Mouse (Mus musculus) brain, embryonic 18.5 days (tissue): ENCODE measurements at regions not wholly inside any gene's neighbourhood (a gene's known extent, or its start where the extent isn't known, plus 50 kb on each side); places are given as distances from the start of the nearest gene placed in this dataset.

Source experiments
- DNase-seq: peaks from one replicate; pipeline ENCODE4 v3.0.0-alpha.2; 2012; ENCODE audit warnings: low read depth, low spot score

- DNase-seq: no peak
Measured at GRCm38 (mm10) chr3:61475018-61475417, 109.3 kb upstream of the B430305J03Rik start.

DNA sequence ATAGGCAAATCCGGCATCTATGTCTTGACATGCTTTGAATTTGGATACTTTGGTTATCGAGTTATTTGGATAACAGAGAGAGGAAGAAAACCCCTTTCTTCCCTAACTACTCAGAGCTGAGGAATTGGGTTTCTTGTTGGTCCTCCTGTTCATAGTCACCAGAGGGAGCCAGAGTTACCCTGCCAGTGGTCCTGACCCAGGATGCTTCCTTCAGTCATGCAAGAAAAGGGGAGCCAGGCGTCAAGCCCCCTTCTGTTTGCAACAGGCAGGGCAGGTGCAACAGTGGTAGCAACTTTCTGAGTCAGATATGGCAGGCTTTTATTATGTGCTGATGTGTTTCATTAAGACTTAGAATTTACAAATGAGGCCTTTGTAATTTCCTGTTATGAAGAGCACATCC lies 101.4 kb upstream of the B430305J03Rik start:
- DNase-seq: no peak

DNA sequence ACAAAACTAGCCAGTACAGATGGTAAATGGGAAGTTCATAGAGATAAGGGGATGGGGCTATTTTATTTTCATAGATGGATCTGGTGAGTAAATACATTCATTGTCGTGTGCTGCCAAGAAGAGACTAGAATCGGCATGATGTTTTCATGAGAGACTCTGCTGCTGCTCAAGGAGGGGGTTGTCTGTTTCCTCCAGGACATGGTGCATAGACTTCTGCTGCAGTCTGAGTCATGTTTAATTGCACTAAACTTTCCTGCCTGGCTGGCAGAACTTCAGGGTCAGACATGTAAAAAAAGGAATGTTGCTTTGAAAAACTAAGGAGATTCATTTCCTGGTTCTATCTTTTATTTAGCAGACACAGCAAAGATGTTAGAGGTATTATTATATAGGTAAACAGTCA lies 100.9 kb upstream of the B430305J03Rik start:
- no peak for DNase-seq

DNA sequence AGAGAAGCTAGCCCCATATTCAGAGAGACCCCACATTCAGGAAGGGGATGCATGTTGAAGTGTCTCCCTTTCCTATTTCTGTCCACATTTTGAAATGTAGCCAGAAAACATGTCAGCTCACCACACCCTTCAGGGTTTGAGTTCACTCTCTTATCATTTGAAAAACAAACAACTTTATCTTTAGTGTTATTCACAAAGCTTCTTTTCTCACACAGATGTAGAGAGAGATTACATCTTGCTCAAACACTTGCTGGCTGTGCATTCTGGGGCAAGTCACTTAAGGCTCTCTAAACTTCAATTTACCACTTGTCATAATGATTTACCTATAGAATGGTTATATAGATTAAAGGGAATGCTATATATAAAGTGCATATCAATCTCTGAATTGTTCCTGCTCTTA lies 94.3 kb upstream of the B430305J03Rik start:
- DNase-seq: no peak

- DNase-seq: no peak
Measured at GRCm38 (mm10) chr3:61456598-61456997, 90.8 kb upstream of the B430305J03Rik start.

DNA sequence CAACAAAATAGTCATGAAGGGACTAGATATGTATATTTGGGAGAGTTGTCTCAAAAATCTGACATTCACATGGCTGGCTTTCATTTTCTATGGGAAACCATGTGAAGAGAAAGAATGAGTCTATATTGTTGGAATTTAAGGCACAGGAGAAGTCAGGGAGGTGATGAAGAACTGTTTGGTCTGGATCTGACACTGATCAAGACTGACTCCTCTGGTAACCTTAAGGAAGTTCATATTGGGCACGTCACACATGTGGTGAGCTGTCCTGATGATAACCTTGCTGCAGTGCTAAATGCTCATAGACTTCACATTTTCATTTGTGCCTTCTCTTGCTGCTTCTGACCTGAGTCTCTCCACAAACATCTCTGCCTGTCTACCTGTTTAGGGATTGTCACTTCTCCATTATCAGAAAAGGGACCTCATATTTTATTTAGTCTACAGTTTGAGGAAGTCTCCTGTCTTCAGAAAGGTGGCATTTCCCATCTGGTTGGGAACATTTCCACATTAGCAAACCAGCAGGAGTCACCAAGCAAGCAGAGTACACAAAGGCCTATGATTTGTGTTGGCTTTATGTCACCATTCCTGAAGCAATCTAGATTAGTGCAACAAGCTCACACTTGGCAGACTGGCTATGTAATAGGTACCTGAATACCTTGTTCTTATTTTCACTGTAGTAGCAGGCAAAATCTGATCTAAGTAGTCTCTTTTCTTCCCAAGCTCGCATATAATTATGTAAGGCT lies 76.4 kb upstream of the B430305J03Rik start:
- DNase-seq: no peak

GRCm38 (mm10) chr3:61441445-61441844 lies 75.7 kb upstream of the B430305J03Rik start:
- no peak for DNase-seq

- DNase-seq: no peak
Measured at GRCm38 (mm10) chr3:61428713-61429112, 63.0 kb upstream of the B430305J03Rik start.

DNA sequence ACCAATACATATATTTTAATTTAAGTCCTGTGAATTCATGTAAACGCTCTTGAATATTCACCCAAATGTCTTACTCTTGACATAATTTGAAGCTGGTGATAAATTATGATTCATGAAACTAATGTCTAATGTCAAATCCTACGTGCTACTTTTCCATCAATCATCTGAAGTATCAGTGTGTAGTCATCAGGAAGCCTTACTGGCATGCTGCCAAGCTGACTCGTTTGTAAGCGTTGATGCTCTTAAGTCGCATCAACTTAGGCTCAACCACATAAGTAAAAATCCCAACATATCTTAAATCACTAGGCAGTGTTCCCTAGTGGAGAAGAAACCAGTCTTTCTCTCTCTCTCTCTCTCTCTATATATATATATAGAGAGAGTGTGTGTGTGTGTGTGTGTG lies 58.2 kb upstream of the B430305J03Rik start:
- peak; percentile 10 for DNase-seq

DNA sequence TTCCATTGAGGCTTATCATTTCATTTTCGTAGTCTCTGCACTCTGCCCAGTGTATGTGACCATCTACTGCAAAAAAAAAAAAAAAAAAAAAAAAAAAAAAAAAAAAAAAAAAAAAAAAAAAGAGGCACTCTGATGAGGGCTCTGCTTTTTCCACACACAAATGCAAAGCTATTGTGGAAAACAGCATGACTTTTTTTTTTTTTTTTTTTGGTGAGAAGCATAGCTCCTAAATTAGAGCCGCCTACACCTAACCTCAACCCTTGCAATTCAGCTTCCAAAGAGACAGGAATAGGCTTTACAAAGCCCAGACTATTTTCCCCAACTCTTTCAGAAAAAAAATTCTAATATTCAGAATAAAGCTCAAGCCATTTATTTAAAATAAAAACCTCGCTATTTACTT lies 54.0 kb upstream of the B430305J03Rik start:
- DNase-seq: no peak

GRCm38 (mm10) chr3:61418096-61418495 lies 52.3 kb upstream of the B430305J03Rik start:
- DNase-seq: no peak
